Mouse (Mus musculus): Measurements from ENCODE around the gene Stk39.

DNA sequence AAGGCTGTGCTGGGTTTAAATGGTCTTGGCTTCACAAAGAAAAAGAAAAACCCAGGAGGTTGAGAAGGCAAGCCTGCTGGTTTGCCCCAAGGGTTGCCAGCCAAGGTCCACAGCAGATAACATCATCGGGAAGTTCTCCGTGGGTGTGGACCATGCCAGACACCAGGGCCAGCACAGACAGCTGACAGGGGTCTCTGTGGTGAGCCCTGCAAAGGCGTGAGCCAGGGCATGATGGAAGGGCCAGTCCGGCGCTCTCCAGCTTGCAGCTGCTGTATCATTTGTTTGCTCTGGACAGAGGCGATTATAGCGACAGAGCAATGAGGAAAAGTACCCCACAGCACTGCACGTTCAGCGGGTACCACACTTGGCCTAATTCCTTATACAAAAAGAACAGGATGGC lies 126.8 kb downstream of the Stk39 start:
- TF ChIP-seq CTCF (IDR thresholded peaks at IDR 0.05; ENCODE audit: low read depth) (no peak), EP300 (IDR thresholded peaks at IDR 0.05; ENCODE audit: low read depth) (no peak)

Data from liver, embryonic 14.5 days (tissue).